Mouse (Mus musculus) ovary, postnatal 14 days (tissue): ENCODE results near the gene Pgam1.
A peak's percentile ranks its signal among the peaks of the same experiment; 100 is the strongest.
"Not testable (repeated sequence)": the region's sequence is repeated elsewhere in the genome, so short reads cannot be mapped to it uniquely, and the experiment has no call there.

Experiments used
- DNase-seq: peaks from one replicate; pipeline ENCODE4 v3.0.0; 2022; ENCODE audit warnings: low spot score

Pgam1 gene

DNA sequence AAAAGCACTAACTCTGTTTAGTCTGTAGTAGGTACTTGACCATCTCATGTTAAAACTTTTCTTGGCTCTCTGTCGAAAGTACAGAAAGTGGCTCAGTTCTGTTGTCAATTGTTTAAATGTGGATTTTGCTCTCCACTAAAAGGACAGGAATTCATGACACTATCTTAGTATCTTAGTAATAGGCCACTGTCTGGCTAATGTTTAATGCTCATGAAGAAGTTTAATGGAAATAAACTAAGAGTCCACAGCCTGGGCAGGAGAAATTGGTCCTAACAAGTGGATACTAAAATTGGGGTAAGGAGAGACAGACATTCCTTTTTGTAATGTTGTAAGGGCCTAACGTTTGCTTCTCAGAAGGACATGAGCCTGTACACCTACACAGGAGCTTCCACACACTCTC, 1.3 kb upstream of the Pgam1 start:
- DNase-seq, result no peak

GRCm38 (mm10) chr19:41912121-41913080, 678 bp downstream of the Pgam1 start:
- DNase-seq, result peak; percentile 20

DNA sequence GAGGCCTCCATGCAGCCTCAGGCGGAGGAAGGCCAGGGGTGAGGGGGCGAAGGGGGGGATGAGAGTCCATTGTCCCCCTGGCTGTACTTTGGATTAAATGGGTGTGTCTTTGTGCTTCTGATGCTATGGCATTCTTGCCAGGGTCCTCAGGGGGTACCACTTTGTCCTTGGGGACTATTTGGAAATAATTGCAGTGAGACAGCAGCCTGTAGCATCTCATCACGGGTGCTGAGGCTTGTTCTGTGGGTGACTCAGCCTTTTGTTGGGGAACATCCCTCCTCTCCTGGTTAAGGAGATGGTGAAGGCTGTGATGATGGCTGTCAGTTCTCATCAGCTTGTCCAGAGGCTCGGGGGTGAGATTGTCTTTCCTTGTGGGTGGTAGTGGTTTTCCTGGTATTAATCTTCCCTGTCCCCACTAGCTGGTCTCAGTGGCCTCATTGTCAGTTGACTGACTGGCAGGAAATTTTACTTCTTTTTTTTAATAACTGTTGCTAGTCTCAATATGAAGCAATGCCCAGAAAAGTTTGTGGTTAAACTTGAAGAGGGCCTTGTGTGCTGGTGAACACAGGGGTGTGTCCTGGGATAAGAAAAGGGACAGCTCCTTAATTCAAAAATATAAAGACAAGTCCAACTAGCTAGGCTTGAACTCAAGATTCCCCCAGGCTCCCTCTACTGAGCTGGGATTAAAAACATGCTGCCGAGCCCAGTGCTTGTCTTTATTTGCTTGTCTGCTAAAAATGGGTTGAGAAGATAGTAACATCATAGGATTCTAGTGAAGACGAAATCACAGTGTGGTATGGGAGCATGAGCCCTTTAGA, 2.3 kb downstream of the Pgam1 start:
- no peak for DNase-seq

DNA sequence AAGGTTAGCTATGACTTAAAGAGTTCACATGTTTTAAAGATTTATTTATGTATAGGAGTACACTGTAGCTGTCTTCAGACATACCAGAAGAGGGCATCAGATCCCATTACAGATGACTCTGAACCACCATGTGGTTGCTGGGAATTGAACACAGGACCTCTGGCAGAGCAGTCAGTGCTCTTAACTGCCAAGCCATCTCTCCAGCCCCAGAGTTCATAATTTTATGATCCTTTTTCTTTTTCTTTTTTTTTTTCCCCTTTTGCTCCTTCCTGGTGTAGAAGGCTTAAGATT, 2.8 kb downstream of the Pgam1 start:
- DNase-seq, result not testable (repeated sequence)

DNA sequence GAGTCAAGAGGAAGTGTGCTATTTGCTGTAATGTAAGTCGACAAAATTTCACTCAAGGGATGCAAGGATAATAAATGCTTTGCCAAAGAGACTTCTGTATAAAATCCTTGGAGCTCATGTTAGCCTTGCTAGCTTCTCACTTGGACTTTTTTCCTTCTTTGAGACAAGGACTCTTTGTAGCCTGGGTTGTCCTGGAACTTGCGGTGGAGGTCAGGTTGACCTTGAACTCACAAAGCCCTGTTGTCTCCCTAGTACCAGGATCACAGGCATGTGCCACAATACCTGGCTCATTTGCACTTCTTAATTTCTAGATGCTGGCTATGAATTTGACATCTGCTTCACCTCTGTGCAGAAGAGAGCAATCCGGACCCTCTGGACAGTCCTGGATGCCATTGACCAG, 3.6 kb downstream of the Pgam1 start:
- no peak for DNase-seq

DNA sequence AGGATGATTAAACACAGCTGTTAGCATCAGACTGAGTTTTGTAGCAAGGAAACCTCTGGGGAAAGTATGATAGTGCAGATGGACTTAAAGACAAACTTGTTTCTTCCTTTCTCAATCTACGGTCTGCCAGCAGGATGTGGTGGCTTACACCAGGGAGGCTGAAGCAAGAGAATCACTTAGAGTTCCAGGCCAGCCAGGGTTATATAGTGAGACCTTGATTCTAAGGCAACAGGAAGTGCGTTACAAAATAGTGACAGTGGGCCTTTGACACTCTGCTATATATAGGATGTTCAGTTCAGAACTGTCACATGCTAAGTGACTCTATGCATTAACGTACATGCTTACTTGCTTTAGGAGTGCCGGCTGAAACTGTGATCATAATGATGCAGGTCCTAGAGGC, 5.1 kb downstream of the Pgam1 start:
- no peak for DNase-seq

DNA sequence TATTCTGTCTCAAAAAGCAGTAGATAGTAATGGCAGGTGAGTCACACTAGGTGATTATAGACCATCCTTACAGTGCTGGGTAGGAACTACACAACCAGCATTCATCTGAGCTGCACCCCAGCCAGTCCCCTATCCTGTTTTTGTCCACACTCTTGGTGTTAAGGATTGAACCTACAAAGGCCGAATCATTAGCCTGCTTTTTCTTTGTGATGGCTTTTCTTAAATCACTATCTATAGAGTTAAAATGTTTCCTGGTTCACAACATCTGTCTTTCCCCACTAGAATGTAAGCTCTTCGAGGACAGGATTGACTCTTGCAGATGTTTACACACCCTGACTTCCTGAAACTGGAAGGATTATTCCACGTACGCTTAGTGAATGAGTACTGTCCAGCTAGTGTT, 7.7 kb downstream of the Pgam1 start:
- no peak for DNase-seq

GRCm38 (mm10) chr19:41920412-41921067, 8.8 kb downstream of the Pgam1 start:
- DNase-seq, result no peak

DNA sequence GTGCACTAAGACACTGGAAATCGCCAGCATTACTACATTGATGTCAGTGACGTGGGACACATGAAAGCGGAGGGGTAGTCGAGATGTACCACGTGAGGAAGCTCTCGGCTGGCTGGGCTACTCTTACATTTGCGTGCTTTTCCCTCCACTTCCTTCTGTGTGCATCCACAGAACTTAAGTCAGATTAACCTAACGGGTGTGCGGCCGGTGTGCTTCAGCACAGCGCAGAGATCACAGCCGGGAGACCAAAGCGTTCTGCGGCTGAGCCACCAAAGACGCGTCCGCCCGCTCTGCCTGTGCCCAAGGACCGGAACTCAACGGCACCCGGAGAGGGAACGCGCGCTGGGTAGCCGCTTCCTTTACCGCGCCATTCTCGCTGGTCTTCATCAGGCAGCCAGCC, 21.0 kb downstream of the Pgam1 start:
- DNase-seq, result peak; percentile 13

DNA sequence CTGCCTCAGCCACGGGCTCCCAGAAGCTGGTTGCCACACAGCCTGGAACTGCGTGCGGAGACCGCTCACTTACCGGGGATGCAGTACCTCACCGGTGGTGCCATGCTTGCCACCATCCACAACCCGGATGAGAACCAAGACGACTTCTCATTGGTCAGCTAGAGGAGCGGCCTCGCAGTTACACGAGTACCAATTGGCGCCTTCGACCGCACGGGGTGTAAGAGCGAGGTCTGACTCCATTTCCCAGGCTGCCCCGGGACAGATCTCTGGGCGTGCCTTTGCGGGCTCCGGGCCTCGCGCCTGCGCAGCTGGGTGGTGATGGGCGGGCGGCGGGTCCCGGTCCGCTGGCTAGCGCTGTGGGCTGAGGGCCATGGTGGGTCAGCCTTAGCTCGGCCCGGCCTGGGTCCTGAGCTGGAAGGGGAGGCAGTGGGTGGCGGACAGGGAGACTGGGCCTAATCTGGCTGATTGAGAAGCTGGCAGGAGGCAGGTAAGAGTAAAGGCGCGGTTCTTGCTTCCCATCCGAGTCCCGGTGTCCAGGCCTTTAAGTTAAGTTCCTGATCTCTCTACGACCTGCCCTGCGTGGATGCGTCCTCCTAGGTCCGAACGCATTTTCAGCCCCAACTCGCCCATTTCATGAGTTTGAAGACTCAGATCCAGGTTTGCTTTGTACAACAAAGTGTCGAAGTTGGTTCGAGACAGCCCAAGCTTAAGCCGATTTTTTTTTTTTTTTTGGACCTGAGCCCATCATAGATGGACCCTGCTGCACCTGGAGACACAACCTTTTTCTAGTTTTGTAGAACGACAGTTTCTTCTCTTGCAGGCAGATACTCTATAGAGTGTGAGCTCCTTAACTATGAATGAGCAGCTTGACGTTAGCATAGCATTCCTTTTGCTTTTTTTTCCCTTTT, 21.7 kb downstream of the Pgam1 start, which contains the start of the genes Exosc1 and Zdhhc16:
Gene Exosc1 (minus strand): TSS at position 245 of the 908 bp plus-strand sequence.
Gene Zdhhc16 (plus strand): TSS at position 302 of the 908 bp plus-strand sequence.
- peak; percentile 97 for DNase-seq

DNA sequence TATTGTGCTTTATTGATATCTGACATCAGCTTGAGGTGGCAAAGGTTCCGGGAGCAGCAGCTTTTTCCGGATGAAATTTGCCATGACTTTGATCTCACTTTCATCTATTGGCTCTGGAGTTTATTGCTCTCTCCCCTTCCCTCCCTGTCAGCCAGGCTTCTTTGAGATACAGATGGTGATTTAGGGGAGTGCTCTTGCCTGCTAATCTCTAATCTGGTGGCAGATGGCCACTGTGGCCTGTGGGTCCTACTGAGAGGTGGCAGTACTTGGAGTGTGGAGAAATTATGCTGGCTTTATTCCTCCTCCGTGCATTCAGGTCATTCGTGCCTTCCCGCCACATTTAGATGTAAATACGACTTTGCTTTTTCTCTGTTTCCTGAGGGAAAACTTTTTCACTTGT, 22.4 kb downstream of the Pgam1 start:
- DNase-seq, result no peak

GRCm38 (mm10) chr19:41935921-41936320, 24.2 kb downstream of the Pgam1 start:
- no peak for DNase-seq

DNA sequence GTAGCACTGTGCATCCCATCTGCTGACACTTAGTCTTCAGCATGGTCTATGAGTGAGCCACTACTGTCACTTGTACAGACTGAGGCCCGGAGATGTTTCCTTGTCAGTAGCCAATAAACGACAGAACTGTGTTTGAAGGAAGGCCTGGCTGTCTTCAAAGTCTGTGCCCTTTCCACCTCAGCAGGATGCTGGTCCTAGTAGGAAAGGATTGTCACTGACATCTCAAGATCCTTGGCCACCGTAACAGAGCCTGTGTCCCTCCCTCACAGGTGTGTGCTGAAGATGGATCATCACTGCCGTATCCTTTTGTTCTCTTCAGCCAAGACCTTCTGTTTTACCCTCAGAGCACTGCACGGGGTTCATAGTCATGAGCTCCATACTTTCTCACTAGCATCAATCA, 26.8 kb downstream of the Pgam1 start:
- DNase-seq, result no peak

GRCm38 (mm10) chr19:41943841-41944240, 32.1 kb downstream of the Pgam1 start:
- DNase-seq, result no peak

- DNase-seq, result no peak
Measured at GRCm38 (mm10) chr19:41952287-41952686, 40.6 kb downstream of the Pgam1 start.

GRCm38 (mm10) chr19:41953574-41953973, 41.9 kb downstream of the Pgam1 start:
- DNase-seq, result no peak
